Mouse (Mus musculus) embryonic facial prominence, embryonic 15.5 days (tissue): Measurements from ENCODE around the gene Bcorl1. TPM values are rescaled to one million over a fixed set of nuclear protein-coding genes. Genes with fewer than 3 reads are reported as not detected.

Experiments used
- ATAC-seq: fragments of 200-750 bp; cut with Nextera tagmentation; 2 replicates; pipeline ENCODE4 v1.8.0; 2017; ENCODE audit warnings: low read depth, moderate TSS enrichment; ENCODE audit not compliant: insufficient number of reproducible peaks, low FRiP score, low TSS enrichment
- H3K27ac ChIP-seq: fragments of 300-500 bp; sonication (generic); replicated peaks from 2 replicates; pipeline ENCODE4 v1.5.1; 2015; ENCODE audit warnings: mild to moderate bottlenecking, inconsistent platforms
- H3K27me3 ChIP-seq: fragments of 300-500 bp; sonication (generic); 2 replicates; pipeline ENCODE4 v1.6.1; 2015; ENCODE audit warnings: inconsistent platforms
- H3K36me3 ChIP-seq: fragments of 300-500 bp; sonication (generic); 2 replicates; pipeline ENCODE4 v1.6.1; 2015; ENCODE audit warnings: mild to moderate bottlenecking, inconsistent platforms
- H3K4me1 ChIP-seq: fragments of 300-500 bp; sonication (generic); 2 replicates; pipeline ENCODE4 v1.6.1; 2015; ENCODE audit warnings: inconsistent platforms
- H3K4me2 ChIP-seq: fragments of 300-500 bp; sonication (generic); replicated peaks from 2 replicates; pipeline ENCODE4 v1.6.1; 2015; ENCODE audit warnings: mild to moderate bottlenecking, inconsistent platforms
- H3K4me3 ChIP-seq: fragments of 300-500 bp; sonication (generic); replicated peaks from 2 replicates; pipeline ENCODE4 v1.5.1; 2015; ENCODE audit warnings: mild to moderate bottlenecking, inconsistent platforms
- H3K9ac ChIP-seq: fragments of 300-500 bp; sonication (generic); 2 replicates; pipeline ENCODE4 v1.6.1; 2015; ENCODE audit warnings: inconsistent platforms
- H3K9me3 ChIP-seq: fragments of 300-500 bp; sonication (generic); replicated peaks from 2 replicates; pipeline ENCODE4 v1.6.1; 2016; ENCODE audit warnings: inconsistent platforms
- WGBS: fragments of 180-500 bp; shearing (Covaris S2); methylation state at CpG from one replicate; pipeline ENCODE4 v1.1.7; 2015; 5-methylcytosine and 5-hydroxymethylcytosine counted together
- polyA plus RNA-seq: library from polyadenylated mRNA; unstranded; fragments of >200 nt; fragmentation: Nextera tagmentation; extraction: Ambion mirVana; gene quantifications from 2 replicates; pipeline ENCODE4 v1.2.1, GENCODE M21; 2015

Gene Bcorl1
- polyA plus RNA-seq, 1 experiment from 2014 or later, result 5.3 TPM

DNA sequence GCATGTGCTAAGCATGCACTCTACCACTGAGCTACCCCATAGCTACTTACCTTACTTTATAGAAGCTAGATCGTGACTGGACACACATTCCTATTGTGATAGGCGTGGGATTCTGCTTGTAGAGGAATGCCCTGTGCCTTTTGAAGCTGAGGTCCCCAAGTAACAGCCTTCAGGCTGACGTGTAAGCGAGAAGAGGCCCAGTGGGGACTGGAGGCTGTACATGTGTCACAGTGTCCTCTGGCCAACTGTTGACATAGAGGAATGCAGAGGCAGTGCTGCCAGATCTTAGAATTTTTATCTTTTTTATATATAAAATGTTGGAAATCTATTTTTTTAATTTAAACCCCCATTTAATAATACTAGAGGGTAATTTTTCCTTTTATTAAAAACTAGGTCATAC lies 58.8 kb downstream of the Bcorl1 start:
- Histone ChIP-seq H3K27ac (no peak overlapping the region), H3K9ac (no peak overlapping the region), H3K27me3 (no peaks in the 10 kb centered on the region), H3K4me2 (no peak overlapping the region), H3K9me3 (no peaks in the 10 kb centered on the region), H3K4me3 (no peak overlapping the region), H3K36me3 (peaks cover 33% of the 10 kb centered on the region), H3K4me1 (no peaks in the 10 kb centered on the region)
- ATAC-seq, result no peak
- 74% methylated on average over 4 of the region's 4 CpGs for WGBS

DNA sequence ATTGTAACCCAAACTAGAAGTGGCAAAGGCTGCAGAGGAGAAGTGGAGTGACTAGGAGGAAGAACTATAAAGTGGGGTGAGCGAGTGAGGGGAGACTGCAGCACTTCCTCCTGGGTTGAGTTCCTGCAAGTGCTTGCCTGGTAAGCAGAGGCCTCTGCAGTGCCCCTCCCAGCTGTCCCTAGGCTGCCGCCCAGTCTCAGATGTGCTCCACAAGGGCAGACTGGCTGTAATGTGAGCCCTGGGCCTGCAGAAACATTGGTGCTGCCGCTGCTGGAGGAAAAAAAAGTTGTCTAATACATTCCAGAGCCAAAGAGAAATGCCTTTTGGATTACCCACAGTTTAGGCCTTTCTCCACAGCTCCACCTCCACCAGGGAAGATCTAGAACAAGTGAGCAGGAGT lies 64.0 kb downstream of the Bcorl1 start:
- Histone ChIP-seq H3K9me3 (no peaks in the 10 kb centered on the region), H3K36me3 (peaks cover 33% of the 10 kb centered on the region), H3K27me3 (no peaks in the 10 kb centered on the region), H3K4me3 (no peak overlapping the region), H3K27ac (peak overlapping the region; percentile 44; the same call in 1 of the 2 replicates), H3K4me2 (no peak overlapping the region), H3K9ac (no peak overlapping the region), H3K4me1 (peaks cover 4% of the 10 kb centered on the region; the same call in 1 of the 2 replicates)
- ATAC-seq, result peak; percentile 73
- WGBS, result 21% methylated on average over 3 of the region's 3 CpGs

DNA sequence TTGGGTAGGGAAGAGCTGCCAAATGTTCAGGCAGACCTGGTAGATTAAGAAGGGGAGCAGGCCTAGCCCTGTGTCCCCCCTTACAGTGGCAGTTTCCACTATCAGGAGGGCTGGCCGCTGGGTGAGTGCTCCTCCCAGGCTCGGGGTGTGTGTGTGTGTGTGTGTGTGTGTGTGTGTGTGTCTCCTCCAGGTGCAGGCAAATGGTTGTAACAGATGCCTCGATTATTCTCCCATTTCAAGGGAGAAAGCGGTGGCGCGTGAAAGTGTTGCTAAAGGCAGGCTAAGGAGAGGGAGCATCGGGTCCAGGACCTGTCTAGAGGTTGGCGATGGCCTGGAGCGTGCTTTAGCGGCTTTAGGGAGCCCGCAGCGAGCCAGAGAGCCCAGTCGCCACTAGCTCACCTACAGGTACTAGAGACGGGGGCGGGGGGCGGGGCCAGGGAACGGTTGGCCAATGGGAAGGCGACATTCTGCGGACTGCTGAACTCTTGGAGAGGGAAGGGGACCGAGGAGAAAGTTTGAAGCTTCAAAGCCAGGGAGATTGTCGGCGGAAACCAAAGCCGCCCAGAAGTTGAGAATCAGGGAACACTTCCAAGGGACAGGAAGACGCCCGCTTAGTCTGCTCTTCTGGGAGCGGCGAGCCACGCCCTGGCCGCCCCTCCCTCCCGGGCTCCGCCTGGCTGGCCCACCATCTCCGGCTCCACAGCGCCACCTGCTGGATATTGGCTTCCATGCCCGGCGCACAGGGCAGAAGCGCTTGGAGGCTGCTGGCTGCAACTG lies 68.6 kb downstream of the Bcorl1 start:
- Histone ChIP-seq H3K27me3 (no peaks in the 10 kb centered on the region), H3K27ac (no peak overlapping the region), H3K36me3 (no peaks in the 10 kb centered on the region), H3K4me2 (peak overlapping the region; percentile 55), H3K9me3 (no peaks in the 10 kb centered on the region), H3K4me1 (peaks cover 4% of the 10 kb centered on the region; the same call in 1 of the 2 replicates), H3K9ac (no peak overlapping the region), H3K4me3 (peak overlapping the region; percentile 50)
- peak; percentile 85 for ATAC-seq
- 13% methylated on average over 36 of the region's 36 CpGs for WGBS

DNA sequence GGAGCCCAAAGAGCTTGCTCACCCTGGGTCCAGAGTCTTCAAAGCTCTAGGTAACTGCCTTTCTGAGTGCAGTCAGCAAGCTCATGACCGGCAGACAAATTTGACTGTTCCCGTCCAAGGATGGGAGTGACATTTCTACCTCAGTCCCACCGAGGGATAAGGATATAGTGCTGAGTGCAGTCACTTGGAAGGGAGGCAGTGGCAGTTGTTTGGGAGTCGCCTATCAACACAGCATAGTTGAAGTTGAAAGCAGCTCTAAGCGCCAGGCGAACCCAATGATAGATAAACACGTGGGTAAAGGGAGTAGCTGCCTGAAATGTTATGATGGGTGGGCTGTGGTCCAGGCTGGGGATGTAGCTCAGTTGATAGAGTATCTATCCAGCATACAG lies 69.2 kb downstream of the Bcorl1 start:
- 30% methylated on average over 7 of the region's 7 CpGs for WGBS
- Histone ChIP-seq H3K36me3 (no peaks in the 10 kb centered on the region), H3K4me3 (peak overlapping the region; percentile 50), H3K27ac (no peak overlapping the region), H3K27me3 (no peaks in the 10 kb centered on the region), H3K9me3 (no peaks in the 10 kb centered on the region), H3K4me2 (peak overlapping the region; percentile 55; the same call in 1 of the 2 replicates), H3K4me1 (peaks cover 2% of the 10 kb centered on the region; the same call in 1 of the 2 replicates), H3K9ac (no peak overlapping the region)
- ATAC-seq, result no peak; the same call in 1 of the 2 replicates

DNA sequence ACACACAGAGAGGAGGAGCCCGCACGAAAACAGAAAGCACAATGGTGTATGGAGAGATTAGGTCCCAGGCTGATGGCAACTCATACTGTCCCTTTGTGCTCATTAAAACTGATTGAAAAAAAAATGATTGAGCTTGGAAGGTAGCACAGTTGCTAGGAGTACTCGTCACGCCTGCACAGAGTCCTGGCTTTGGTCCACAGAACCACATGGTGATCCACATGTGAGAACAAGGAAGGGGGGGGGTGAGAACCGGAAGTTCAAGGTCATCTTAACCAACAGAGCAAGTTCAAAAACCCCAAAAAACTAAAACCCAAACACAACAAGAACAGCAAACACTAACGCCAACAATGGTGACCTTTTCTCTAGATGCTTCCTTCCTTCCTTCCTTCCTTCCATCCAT lies 71.5 kb downstream of the Bcorl1 start:
- no peak overlapping the region for H3K4me2 ChIP-seq
- H3K27ac ChIP-seq, result no peak overlapping the region
- no peaks in the 10 kb centered on the region for H3K9me3 ChIP-seq
- H3K4me3 ChIP-seq, result no peak overlapping the region
- H3K9ac ChIP-seq, result no peak overlapping the region
- ATAC-seq, result no peak
- no peaks in the 10 kb centered on the region for H3K27me3 ChIP-seq
- H3K4me1 ChIP-seq, result no peaks in the 10 kb centered on the region
- H3K36me3 ChIP-seq, result 0 out of 2 replicates have a peak, but pooled peaks cover 7% of the 10 kb centered on the region
- 80% methylated on average over 6 of the region's 6 CpGs for WGBS

DNA sequence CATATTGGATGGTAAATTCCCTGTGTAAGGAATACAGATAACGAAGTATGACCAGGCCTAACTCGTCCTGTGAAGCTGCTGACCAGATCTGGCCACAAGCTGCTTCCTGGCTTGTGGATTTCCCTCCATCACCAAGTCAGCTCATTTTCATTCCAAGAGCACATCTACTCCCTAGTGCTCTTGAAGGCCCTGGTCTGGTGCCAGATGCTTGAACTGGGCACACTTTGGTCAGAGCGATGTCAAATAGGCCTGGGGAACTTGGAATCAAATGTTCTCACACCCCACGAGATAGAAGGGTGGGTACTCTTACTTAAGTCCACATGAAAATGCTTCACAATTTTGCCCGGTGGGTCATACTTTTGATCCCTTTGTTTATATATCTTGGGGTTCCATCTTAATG lies 73.1 kb downstream of the Bcorl1 start:
- Histone ChIP-seq H3K27me3 (no peaks in the 10 kb centered on the region), H3K9me3 (no peaks in the 10 kb centered on the region), H3K4me3 (no peak overlapping the region), H3K9ac (no peak overlapping the region), H3K36me3 (0 out of 2 replicates have a peak, but pooled peaks cover 7% of the 10 kb centered on the region), H3K4me2 (no peak overlapping the region), H3K4me1 (no peaks in the 10 kb centered on the region), H3K27ac (no peak overlapping the region)
- WGBS, result 81% methylated on average over 5 of the region's 5 CpGs
- ATAC-seq, result no peak

DNA sequence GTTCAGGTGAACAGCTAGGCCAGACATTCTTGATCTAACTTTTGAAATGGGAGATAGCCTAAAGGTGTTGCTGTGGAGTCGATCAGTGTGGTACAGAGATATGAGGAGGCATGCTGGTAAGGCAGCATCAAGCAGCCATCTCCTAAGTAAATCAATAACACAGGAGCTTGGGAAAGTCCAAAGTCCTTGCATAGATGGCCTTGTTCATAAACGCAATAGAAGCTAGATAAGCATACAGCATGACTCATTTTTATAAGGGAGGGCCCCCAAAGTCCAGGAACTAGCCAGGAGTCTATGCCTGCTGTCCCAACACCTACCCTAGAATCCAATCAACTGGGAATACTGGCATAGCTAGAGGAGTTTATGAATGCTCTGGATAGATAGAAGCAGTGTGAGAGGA lies 77.3 kb downstream of the Bcorl1 start:
- Histone ChIP-seq H3K9ac (no peak overlapping the region), H3K27me3 (no peaks in the 10 kb centered on the region), H3K4me2 (no peak overlapping the region), H3K4me1 (no peaks in the 10 kb centered on the region), H3K4me3 (no peak overlapping the region), H3K36me3 (0 out of 2 replicates have a peak, but pooled peaks cover 7% of the 10 kb centered on the region), H3K9me3 (no peaks in the 10 kb centered on the region), H3K27ac (no peak overlapping the region)
- ATAC-seq, result no peak
- WGBS, result 88% methylated on average over 2 of the region's 2 CpGs

DNA sequence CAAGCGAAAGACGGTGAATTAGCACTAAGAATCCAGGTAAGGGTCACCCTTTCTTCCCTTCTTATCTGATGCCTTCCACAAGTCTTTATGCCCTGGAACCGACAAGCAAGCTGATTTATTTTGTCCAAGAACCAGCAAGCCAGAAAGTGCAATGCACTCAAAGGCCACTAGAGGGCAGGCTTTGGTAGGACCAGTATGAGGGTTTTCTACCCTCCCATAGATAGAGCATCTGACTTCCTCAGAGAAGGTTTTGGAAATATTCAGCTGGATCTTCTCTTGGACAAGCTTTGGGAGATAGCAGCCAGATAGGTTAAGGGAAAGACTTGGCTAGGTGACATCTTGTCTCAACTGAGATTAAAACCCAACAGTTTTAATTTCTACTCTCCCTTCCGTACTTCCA lies 81.8 kb downstream of the Bcorl1 start:
- Histone ChIP-seq H3K27me3 (no peaks in the 10 kb centered on the region), H3K9ac (no peak overlapping the region), H3K36me3 (no peaks in the 10 kb centered on the region), H3K4me1 (0 out of 2 replicates have a peak, but pooled peaks cover 8% of the 10 kb centered on the region), H3K4me3 (no peak overlapping the region), H3K9me3 (no peaks in the 10 kb centered on the region), H3K4me2 (no peak overlapping the region), H3K27ac (no peak overlapping the region)
- no peak for ATAC-seq
- 25% methylated on average over 4 of the region's 4 CpGs for WGBS

DNA sequence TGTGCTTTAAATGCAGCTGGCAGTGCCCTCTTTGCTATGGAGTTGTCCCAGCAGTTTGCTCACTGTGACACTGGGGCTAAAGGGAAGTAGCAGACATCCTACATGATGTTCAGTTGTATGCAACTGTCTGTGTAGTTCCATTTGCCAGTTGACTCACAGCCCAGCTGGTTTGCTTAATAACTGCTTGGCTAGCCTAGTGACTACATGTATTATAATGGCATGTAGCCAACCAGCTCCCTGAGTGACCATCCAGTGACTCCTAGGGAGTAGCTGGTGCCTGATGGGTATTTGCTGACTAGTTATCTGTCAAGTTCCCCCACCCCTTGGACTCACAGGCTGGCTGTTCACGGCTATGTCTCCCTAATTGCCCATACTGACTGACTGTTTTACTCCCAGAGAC lies 82.5 kb downstream of the Bcorl1 start:
- Histone ChIP-seq H3K36me3 (no peaks in the 10 kb centered on the region), H3K4me3 (no peak overlapping the region), H3K4me2 (no peak overlapping the region), H3K9ac (no peak overlapping the region), H3K9me3 (no peaks in the 10 kb centered on the region), H3K4me1 (0 out of 2 replicates have a peak, but pooled peaks cover 8% of the 10 kb centered on the region), H3K27me3 (no peaks in the 10 kb centered on the region), H3K27ac (no peak overlapping the region)
- ATAC-seq, result no peak
- WGBS, result 82% methylated on average over 1 of the region's 1 CpGs

DNA sequence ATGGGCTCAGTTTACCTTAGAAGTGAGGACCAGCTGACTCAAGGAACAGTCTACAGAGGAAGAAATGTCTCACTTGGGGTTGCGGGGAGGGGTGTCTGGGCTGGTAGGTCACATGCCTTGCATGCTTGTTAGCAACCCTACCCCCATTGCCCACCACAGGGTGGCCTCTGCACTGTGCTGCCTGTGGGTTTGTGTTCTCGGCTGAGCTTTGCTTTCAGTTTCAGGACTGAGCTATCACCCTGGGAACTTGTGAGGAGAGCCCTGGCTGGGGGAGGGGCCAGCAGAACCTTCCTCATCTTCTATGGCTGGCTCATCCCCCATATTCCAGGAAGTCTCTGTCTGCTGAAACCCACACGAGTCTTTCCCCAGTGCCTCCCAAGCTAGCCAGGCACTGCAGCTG lies 83.4 kb downstream of the Bcorl1 start:
- Histone ChIP-seq H3K4me1 (0 out of 2 replicates have a peak, but pooled peaks cover 8% of the 10 kb centered on the region), H3K4me3 (no peak overlapping the region), H3K4me2 (no peak overlapping the region), H3K9ac (no peak overlapping the region), H3K36me3 (no peaks in the 10 kb centered on the region), H3K27me3 (no peaks in the 10 kb centered on the region), H3K9me3 (no peaks in the 10 kb centered on the region), H3K27ac (no peak overlapping the region)
- 0 out of 2 replicates have a peak, but pooled peaks have one; percentile 60 for ATAC-seq
- 36% methylated on average over 3 of the region's 3 CpGs for WGBS

DNA sequence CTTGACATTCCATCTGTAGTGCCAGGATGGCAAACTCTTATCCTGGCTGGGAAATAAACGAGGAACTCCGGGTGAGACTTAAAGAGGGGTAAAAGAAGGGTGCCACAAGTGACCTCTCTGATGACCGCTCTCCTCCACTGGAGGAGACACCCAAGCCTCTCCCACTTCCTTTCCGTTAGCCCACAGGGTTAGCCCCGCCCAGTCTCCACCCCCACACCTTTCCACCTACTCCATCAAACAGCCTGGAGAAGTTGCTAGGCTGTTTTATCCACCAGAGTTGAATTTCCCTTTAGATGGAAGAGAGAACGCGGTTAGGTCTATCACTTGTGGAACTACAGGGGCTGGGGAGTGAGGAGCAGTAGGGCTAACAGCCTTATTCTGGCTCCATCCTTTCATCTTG lies 84.1 kb downstream of the Bcorl1 start:
- H3K27ac ChIP-seq, result no peak overlapping the region
- ATAC-seq, result no peak

More for the DNA sequence above, 84.1 kb downstream of the Bcorl1 start:
- Histone ChIP-seq H3K36me3 (no peaks in the 10 kb centered on the region), H3K9ac (no peak overlapping the region), H3K4me2 (no peak overlapping the region), H3K27me3 (no peaks in the 10 kb centered on the region), H3K9me3 (no peaks in the 10 kb centered on the region), H3K4me3 (no peak overlapping the region), H3K4me1 (0 out of 2 replicates have a peak, but pooled peaks cover 8% of the 10 kb centered on the region)
- 76% methylated on average over 7 of the region's 7 CpGs for WGBS
